Mouse (Mus musculus) E14TG2a.4 (cell line): ENCODE results near the gene Tekt1.

Source experiments
- CTCF ChIP-seq: conservative IDR thresholded peaks from 2 replicates; pipeline ENCODE4 v1.5.1; 2014; ENCODE audit warnings: low read length
- NANOG ChIP-seq: IDR thresholded peaks from 2 replicates; pipeline ENCODE4 v1.6.1; 2014; ENCODE audit warnings: borderline replicate concordance, low read length, mixed read lengths
- POU5F1 ChIP-seq: IDR thresholded peaks from 2 replicates; pipeline ENCODE4 v1.6.1; 2014; ENCODE audit warnings: low read length, borderline replicate concordance

DNA sequence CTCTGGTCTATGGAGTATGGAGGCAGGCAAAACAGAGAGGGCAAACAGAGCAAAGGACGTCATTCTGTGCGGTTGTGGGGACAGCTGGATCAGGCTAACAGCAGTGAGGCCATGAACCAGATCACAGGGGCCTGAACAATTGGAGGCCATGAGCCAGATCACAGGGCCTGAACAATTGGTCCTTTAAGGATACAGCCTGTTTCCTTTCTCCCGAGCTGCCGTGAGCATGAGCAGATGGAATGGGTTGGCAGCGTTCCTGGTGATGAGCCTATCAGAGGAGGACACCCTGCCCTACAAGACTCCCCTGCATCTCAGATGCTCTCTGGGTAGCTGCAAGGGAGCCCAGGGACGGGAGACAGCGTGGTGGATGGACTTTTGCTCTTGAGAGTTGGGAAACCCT, 60.0 kb downstream of the Tekt1 start:
- no peak for TF ChIP-seq POU5F1
- no peak for TF ChIP-seq CTCF
- no peak for TF ChIP-seq NANOG
